Mouse (Mus musculus) lung, postnatal 0 days (tissue): ENCODE data around the gene Aldh1b1. TPM values are rescaled to one million over a fixed set of nuclear protein-coding genes. Genes with fewer than 3 reads are reported as not detected.

Experiments used
- ATAC-seq: fragments of 200-750 bp; cut with Nextera tagmentation; 2 replicates; pipeline ENCODE4 v1.8.0; 2017; ENCODE audit warnings: moderate library complexity
- DNase-seq: peaks from one replicate; pipeline ENCODE4 v3.0.0-alpha.2; 2016; ENCODE audit warnings: low spot score
- H3K27ac ChIP-seq: fragments of 300-500 bp; sonication (generic); 2 replicates; pipeline ENCODE4 v1.5.1; 2014; ENCODE audit warnings: antibody characterized with exemption, mild to moderate bottlenecking, low read length, mixed read lengths
- H3K27me3 ChIP-seq: fragments of 300-500 bp; sonication (generic); replicated peaks from 2 replicates; pipeline ENCODE4 v1.6.1; 2014; ENCODE audit warnings: low read length, mixed read lengths; ENCODE audit not compliant: insufficient read depth
- H3K36me3 ChIP-seq: fragments of 300-500 bp; sonication (generic); 2 replicates; pipeline ENCODE4 v1.6.1; 2014; ENCODE audit warnings: low read length, mixed read lengths; ENCODE audit not compliant: insufficient read depth
- H3K4me1 ChIP-seq: fragments of 300-500 bp; sonication (generic); 2 replicates; pipeline ENCODE4 v1.6.1; 2014; ENCODE audit warnings: antibody characterized with exemption, low read depth, low read length, mixed read lengths; ENCODE audit not compliant: insufficient read depth
- H3K4me2 ChIP-seq: fragments of 300-500 bp; sonication (generic); replicated peaks from 2 replicates; pipeline ENCODE4 v1.6.1; 2014; ENCODE audit warnings: low read depth, mild to moderate bottlenecking, low read length, moderate library complexity, mixed read lengths
- H3K4me3 ChIP-seq: fragments of 300-500 bp; sonication (generic); 2 replicates; pipeline ENCODE4 v1.5.1; 2014; ENCODE audit warnings: low read depth, low read length
- H3K9ac ChIP-seq: fragments of 300-500 bp; sonication (generic); replicated peaks from 2 replicates; pipeline ENCODE4 v1.6.1; 2014; ENCODE audit warnings: low read depth, mild to moderate bottlenecking
- H3K9me3 ChIP-seq: fragments of 300-500 bp; sonication (generic); 2 replicates; pipeline ENCODE4 v1.6.1; 2016; ENCODE audit warnings: low read length, mixed read lengths
- CTCF ChIP-seq: IDR thresholded peaks from 2 replicates; pipeline ENCODE4 v1.5.1; 2016; ENCODE audit warnings: antibody characterized with exemption, mild to moderate bottlenecking
- EP300 ChIP-seq: IDR thresholded peaks from 2 replicates; pipeline ENCODE4 v1.6.1; 2016; ENCODE audit warnings: antibody characterized with exemption, mild to moderate bottlenecking, control low read depth
- WGBS: fragments of 180-500 bp; shearing (Covaris S2); extraction: QIAGEN DNeasy Blood & Tissue Kit; methylation state at CpG from one replicate; pipeline ENCODE4 v1.1.7; 2014; 5-methylcytosine and 5-hydroxymethylcytosine counted together
- polyA plus RNA-seq: library from polyadenylated mRNA; unstranded; fragments of >200 nt; fragmentation: Nextera tagmentation; extraction: Ambion mirVana; gene quantifications from 2 replicates; pipeline ENCODE4 v1.2.1, GENCODE M21; 2015

Gene Aldh1b1
- polyA plus RNA-seq: 3.7 and 5.5 TPM in 2 replicates

DNA sequence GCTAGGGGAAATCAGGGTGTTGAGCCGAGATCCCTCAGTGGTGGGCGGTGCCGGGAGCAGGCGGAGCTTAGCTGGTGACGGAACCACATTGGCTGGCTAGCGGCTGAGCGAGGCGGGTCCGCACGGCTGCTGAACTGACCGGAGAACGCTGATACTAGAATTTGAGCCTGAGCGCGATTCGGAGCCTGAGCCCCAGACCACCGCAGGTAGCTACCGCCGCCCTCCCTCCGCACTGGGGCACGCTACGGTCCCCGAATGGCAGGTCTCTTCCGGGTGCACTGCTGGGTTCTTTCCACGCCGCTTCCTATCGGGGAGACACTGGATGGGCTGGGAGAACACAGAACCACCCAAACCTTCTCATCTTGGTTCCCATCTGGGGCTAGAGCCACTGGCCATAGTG, at the start of gene Aldh1b1:
TSS of gene Aldh1b1 (plus strand) at position 59 of the 400 bp plus-strand sequence.
- Histone ChIP-seq H3K4me3 (peak within 1 kb of the TSS; percentile 38), H3K4me1 (peaks cover 9% of the 10 kb centered on the region; the same call in 1 of the 2 replicates), H3K9ac (no peak within 1 kb of the TSS), H3K27me3 (no peaks in the 10 kb centered on the region), H3K27ac (no peak within 1 kb of the TSS), H3K4me2 (peak within 1 kb of the TSS; percentile 70), H3K36me3 (no peaks in the 10 kb centered on the region), H3K9me3 (no peaks in the 10 kb centered on the region)
- ATAC-seq (peak; percentile 85), DNase-seq (peak; percentile 71)
- 0% methylated on average over 26 of the region's 26 CpGs for WGBS
- no peak for TF ChIP-seq CTCF
- TF ChIP-seq EP300: no peak

DNA sequence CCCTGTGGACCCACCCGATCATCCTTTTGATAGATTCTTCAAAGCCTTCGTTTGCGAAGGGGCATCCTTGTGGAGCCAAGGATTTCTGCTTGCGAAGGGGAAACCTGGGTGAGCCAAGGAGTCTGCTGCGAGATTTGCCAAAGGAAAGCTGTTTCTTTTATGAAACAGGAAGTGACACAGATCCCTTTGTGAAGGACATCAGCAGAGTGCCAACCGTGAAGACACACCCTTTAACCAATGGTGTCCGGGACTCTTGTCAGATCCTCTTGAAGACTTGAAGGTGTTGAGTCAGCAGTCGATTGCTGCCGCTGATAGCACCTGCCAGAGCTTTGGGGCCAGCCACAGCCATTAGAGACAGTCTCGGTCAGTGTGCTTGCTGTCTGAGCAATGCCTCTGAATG, 49.4 kb upstream of the Aldh1b1 start:
- H3K9me3 ChIP-seq: no peaks in the 10 kb centered on the region
- no peaks in the 10 kb centered on the region for H3K27me3 ChIP-seq
- no peak for TF ChIP-seq CTCF
- peak; percentile 78 for TF ChIP-seq EP300
- H3K4me3 ChIP-seq: no peak overlapping the region
- H3K36me3 ChIP-seq: no peaks in the 10 kb centered on the region
- no peak overlapping the region for H3K9ac ChIP-seq
- H3K4me2 ChIP-seq: no peak overlapping the region
- peaks cover 8% of the 10 kb centered on the region; the same call in 1 of the 2 replicates for H3K4me1 ChIP-seq
- 44% methylated on average over 10 of the region's 10 CpGs for WGBS
- ATAC-seq: peak; percentile 55
- DNase-seq: peak; percentile 57
- no peak overlapping the region for H3K27ac ChIP-seq

DNA sequence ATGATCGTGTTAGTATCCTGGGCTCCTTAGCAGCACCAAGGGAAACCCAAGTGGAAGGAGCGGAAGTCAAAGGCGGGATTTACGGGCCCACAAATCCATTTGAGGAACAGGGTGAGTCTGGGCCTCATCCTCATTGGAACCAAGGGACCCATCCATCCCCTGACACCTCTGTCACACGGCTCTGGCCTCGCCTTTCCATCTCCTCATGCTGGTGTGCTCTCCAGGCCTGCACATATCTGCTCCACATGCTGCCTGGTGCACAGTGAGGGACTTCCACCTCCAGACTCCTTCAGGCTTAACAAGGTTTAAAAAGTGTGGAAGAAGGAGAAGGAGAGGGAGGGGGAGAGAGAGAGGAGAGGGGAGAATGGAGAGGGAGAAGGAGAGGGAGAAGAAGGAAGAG, 48.3 kb upstream of the Aldh1b1 start:
- no peak for DNase-seq
- TF ChIP-seq EP300 (no peak), CTCF (no peak)

DNA sequence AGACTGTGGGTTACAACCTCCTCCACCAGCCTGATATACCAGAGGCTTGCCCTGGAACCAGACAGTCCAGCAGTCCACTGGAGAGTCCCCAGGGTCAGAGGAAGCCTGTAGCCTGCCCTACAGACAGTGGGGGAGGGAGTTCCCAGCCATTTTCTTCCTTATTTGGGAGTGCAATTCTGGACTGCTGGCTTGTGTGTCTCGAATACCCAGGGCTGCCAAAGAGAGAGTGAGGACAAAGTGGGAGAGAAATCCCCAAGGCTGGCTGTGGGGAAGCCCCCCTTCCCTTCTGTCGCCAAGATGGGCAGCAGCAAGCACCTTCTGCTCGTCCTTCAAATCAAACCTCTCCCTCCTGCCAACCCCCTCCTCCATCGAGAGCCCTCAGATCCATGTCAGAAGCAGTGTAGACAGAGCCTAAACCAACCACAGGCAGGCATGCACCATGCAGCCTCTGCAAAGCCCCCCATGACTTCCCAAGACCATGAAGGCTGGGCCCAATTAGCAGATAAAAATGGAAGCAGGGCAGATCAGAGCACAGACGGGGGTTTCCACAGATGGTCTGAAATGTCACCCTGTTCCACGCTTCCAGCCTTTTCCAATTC, 45.5 kb upstream of the Aldh1b1 start:
- TF ChIP-seq CTCF: no peak
- DNase-seq (peak; percentile 37), ATAC-seq (peak; percentile 24; the same call in 1 of the 2 replicates)
- no peaks in the 10 kb centered on the region for H3K9me3 ChIP-seq
- 42% methylated on average over 6 of the region's 6 CpGs for WGBS
- H3K27me3 ChIP-seq: no peaks in the 10 kb centered on the region
- peaks cover 8% of the 10 kb centered on the region; the same call in 1 of the 2 replicates for H3K4me1 ChIP-seq
- H3K4me2 ChIP-seq: no peak overlapping the region
- H3K27ac ChIP-seq: no peak overlapping the region
- H3K4me3 ChIP-seq: no peak overlapping the region
- no peak overlapping the region for H3K9ac ChIP-seq
- no peaks in the 10 kb centered on the region for H3K36me3 ChIP-seq

More for the DNA sequence above, 48.3 kb upstream of the Aldh1b1 start:
- Histone ChIP-seq H3K27me3 (no peaks in the 10 kb centered on the region), H3K4me1 (peaks cover 8% of the 10 kb centered on the region; the same call in 1 of the 2 replicates), H3K4me2 (no peak overlapping the region), H3K9ac (no peak overlapping the region), H3K9me3 (no peaks in the 10 kb centered on the region), H3K36me3 (no peaks in the 10 kb centered on the region), H3K27ac (no peak overlapping the region), H3K4me3 (no peak overlapping the region)
- ATAC-seq: no peak
- 74% methylated on average over 6 of the region's 6 CpGs for WGBS

DNA sequence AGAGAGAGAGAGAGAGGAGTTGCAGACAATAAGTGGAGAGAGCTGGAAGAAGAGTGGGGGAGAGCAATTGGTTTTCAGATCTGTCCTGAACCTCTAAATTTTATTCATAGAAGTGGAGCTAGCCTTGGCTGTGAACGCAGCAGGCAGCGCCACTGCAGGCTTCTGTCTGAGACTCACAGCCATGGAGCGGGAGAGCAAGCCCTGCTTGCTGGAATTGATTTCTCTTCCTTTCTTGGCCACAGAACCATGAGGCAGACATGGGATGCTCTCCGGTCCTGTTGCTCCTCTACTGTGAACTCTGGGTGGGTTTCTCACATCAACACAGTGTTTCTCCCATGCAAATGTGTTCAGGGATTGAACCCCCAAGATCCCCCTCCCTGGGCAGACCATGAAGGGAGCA, 44.7 kb upstream of the Aldh1b1 start:
- no peak overlapping the region for H3K27ac ChIP-seq
- 67% methylated on average over 4 of the region's 4 CpGs for WGBS
- no peaks in the 10 kb centered on the region for H3K36me3 ChIP-seq
- no peak for DNase-seq
- H3K9me3 ChIP-seq: no peaks in the 10 kb centered on the region
- TF ChIP-seq EP300 (no peak), CTCF (no peak)
- no peak overlapping the region for H3K4me3 ChIP-seq
- H3K27me3 ChIP-seq: no peaks in the 10 kb centered on the region
- H3K4me1 ChIP-seq: peaks cover 8% of the 10 kb centered on the region; the same call in 1 of the 2 replicates
- ATAC-seq: no peak
- H3K4me2 ChIP-seq: no peak overlapping the region
- H3K9ac ChIP-seq: no peak overlapping the region

DNA sequence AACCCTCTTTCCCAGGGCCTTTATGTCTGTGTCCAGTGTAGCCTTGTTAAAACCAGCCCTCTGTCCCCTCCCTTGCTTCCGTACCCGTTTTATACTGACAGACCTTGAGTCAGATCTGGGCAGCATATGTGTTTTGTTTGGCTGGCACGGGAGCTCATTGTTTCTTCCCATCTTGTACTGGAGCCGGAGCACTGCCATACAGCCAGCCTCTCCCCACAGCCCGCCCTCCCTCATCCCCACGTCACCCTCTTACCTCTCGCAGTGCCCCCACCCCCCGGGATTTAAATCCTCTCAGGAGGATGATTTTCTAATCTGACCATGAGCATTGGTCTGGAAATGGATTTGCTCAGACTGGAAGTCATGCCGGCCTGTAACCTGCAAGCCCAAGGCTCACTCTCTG, 43.7 kb upstream of the Aldh1b1 start:
- no peak overlapping the region for H3K4me3 ChIP-seq
- H3K36me3 ChIP-seq: no peaks in the 10 kb centered on the region
- no peaks in the 10 kb centered on the region for H3K27me3 ChIP-seq
- H3K9me3 ChIP-seq: no peaks in the 10 kb centered on the region
- peaks cover 8% of the 10 kb centered on the region; the same call in 1 of the 2 replicates for H3K4me1 ChIP-seq
- ATAC-seq (no peak), DNase-seq (no peak)
- TF ChIP-seq CTCF: no peak
- TF ChIP-seq EP300: no peak
- H3K4me2 ChIP-seq: no peak overlapping the region
- no peak overlapping the region for H3K9ac ChIP-seq
- 71% methylated on average over 9 of the region's 9 CpGs for WGBS
- no peak overlapping the region for H3K27ac ChIP-seq
